Mouse (Mus musculus) CH12.LX (cell line): ENCODE results near the gene Robo3. TPM values are rescaled to one million over a fixed set of nuclear protein-coding genes. Genes with fewer than 3 reads are reported as not detected.

Experiments
- DNase-seq: peaks from one replicate; pipeline ENCODE4 v3.0.0-alpha.2; 2013; ENCODE audit errors: extremely low read depth
- H3K27ac ChIP-seq: 2 replicates; pipeline ENCODE4 v1.5.1; 2012; ENCODE audit warnings: low read depth, mild to moderate bottlenecking, control low read depth, moderate library complexity; ENCODE audit not compliant: insufficient read depth
- H3K27me3 ChIP-seq: replicated peaks from 2 replicates; pipeline ENCODE3; 2012; ENCODE audit warnings: inconsistent platforms
- H3K36me3 ChIP-seq, 2 experiments: replicated peaks in 1 of 2; 2 replicates each; pipeline versions ENCODE3 to v1.6.1; 2012; ENCODE audit warnings: inconsistent platforms in 1 of 2, low read length in 1 of 2, mild to moderate bottlenecking in 1 of 2, mixed read lengths in 1 of 2, moderate library complexity in 1 of 2; ENCODE audit not compliant: control insufficient read depth in 1 of 2, insufficient read depth in 1 of 2
- H3K4me1 ChIP-seq, 2 experiments: 2 replicates each; pipeline ENCODE4 v1.6.1; 2012; ENCODE audit warnings: inconsistent platforms in 1 of 2, moderate library complexity in 1 of 2; ENCODE audit not compliant: insufficient read depth in 2 of 2, control insufficient read depth in 1 of 2
- H3K4me2 ChIP-seq: 2 replicates; pipeline ENCODE4 v1.6.1; 2012; ENCODE audit warnings: low read depth, mild to moderate bottlenecking, control low read depth; ENCODE audit not compliant: poor library complexity, insufficient read depth, severe bottlenecking
- H3K4me3 ChIP-seq, 3 experiments: fragments of 150-350 bp in 1 of 3; sonication (generic) in 1 of 3; replicated peaks in 1 of 3; 2 replicates each; pipeline versions ENCODE3 to v1.5.1; 2011 to 2012; ENCODE audit warnings: low read depth in 2 of 3, low read length in 2 of 3, mild to moderate bottlenecking in 2 of 3, moderate library complexity in 2 of 3, control low read depth in 1 of 3, improper control_type of control experiment in 1 of 3, inconsistent platforms in 1 of 3, mixed read lengths in 1 of 3; ENCODE audit not compliant: poor library complexity in 1 of 3
- H3K79me2 ChIP-seq: replicated peaks from 2 replicates; pipeline ENCODE4 v1.6.1; 2012; ENCODE audit warnings: mild to moderate bottlenecking, moderate library complexity; ENCODE audit not compliant: control insufficient read depth, poor library complexity, insufficient read depth, severe bottlenecking; ENCODE audit errors: extremely low read depth
- H3K9ac ChIP-seq: 2 replicates; pipeline ENCODE4 v1.6.1; 2012; ENCODE audit warnings: low read depth, mild to moderate bottlenecking, control low read depth, moderate library complexity; ENCODE audit not compliant: insufficient read depth
- H3K9me3 ChIP-seq: replicated peaks from 2 replicates; pipeline ENCODE3; 2012; ENCODE audit warnings: low read length, inconsistent platforms, mixed read lengths
- CHD1 ChIP-seq: IDR thresholded peaks from 2 replicates; pipeline ENCODE4 v1.6.1; 2012; ENCODE audit warnings: low read depth, low read length, improper control_type of control experiment, inconsistent platforms
- CHD2 ChIP-seq: IDR thresholded peaks from 2 replicates; pipeline ENCODE4 v1.6.1; 2011; ENCODE audit warnings: low read length, improper control_type of control experiment
- E2F4 ChIP-seq: IDR thresholded peaks from 2 replicates; pipeline ENCODE4 v1.6.1; 2011; ENCODE audit warnings: low read depth, low read length, improper control_type of control experiment; ENCODE audit not compliant: insufficient replicate concordance
- ETS1 ChIP-seq: conservative IDR thresholded peaks from 2 replicates; pipeline ENCODE4 v1.6.1; 2012; ENCODE audit warnings: low read depth, mild to moderate bottlenecking, inconsistent platforms, low read length, improper control_type of control experiment, moderate library complexity
- HCFC1 ChIP-seq: IDR thresholded peaks from 2 replicates; pipeline ENCODE4 v1.6.1; 2012; ENCODE audit warnings: low read depth, mild to moderate bottlenecking, inconsistent platforms, low read length, improper control_type of control experiment
- JUN ChIP-seq: IDR thresholded peaks from 2 replicates; pipeline ENCODE4 v1.6.1; 2011; ENCODE audit warnings: low read depth, mild to moderate bottlenecking, low read length, improper control_type of control experiment, moderate library complexity; ENCODE audit not compliant: insufficient read depth
- MAFK ChIP-seq: IDR thresholded peaks from 2 replicates; pipeline ENCODE4 v1.6.1; 2011; ENCODE audit warnings: low read length, improper control_type of control experiment; ENCODE audit not compliant: insufficient replicate concordance
- MAZ ChIP-seq: IDR thresholded peaks from 2 replicates; pipeline ENCODE4 v1.6.1; 2012; ENCODE audit warnings: low read depth, mild to moderate bottlenecking, inconsistent platforms, low read length, improper control_type of control experiment, moderate library complexity
- MEF2A ChIP-seq: IDR thresholded peaks from 2 replicates; pipeline ENCODE4 v1.6.1; 2014; ENCODE audit warnings: low read depth, mild to moderate bottlenecking, inconsistent platforms, low read length, improper control_type of control experiment, borderline replicate concordance
- MXI1 ChIP-seq: IDR thresholded peaks from 2 replicates; pipeline ENCODE4 v1.6.1; 2011; ENCODE audit warnings: mild to moderate bottlenecking, low read depth, low read length, improper control_type of control experiment
- NELFE ChIP-seq: IDR thresholded peaks from 2 replicates; pipeline ENCODE4 v1.6.1; 2011; ENCODE audit warnings: low read depth, low read length, improper control_type of control experiment
- NRF1 ChIP-seq: IDR thresholded peaks from 2 replicates; pipeline ENCODE4 v1.6.1; 2014; ENCODE audit warnings: low read depth, mild to moderate bottlenecking, inconsistent platforms, low read length, improper control_type of control experiment, moderate library complexity
- POLR2AphosphoS2 ChIP-seq: IDR thresholded peaks from 2 replicates; pipeline ENCODE4 v1.6.1; 2011; ENCODE audit warnings: low read depth, low read length, improper control_type of control experiment
- RCOR1 ChIP-seq: conservative IDR thresholded peaks from 2 replicates; pipeline ENCODE4 v1.6.1; 2012; ENCODE audit warnings: low read depth, mild to moderate bottlenecking, inconsistent platforms, low read length, improper control_type of control experiment
- SMC3 ChIP-seq: IDR thresholded peaks from 2 replicates; pipeline ENCODE4 v1.6.1; 2011; ENCODE audit warnings: low read depth, low read length, improper control_type of control experiment
- TBP ChIP-seq: conservative IDR thresholded peaks from 2 replicates; pipeline ENCODE4 v1.6.1; 2011; ENCODE audit warnings: low read depth, low read length, improper control_type of control experiment
- TCF12 ChIP-seq: IDR thresholded peaks from 2 replicates; pipeline ENCODE4 v1.6.1; 2014; ENCODE audit warnings: low read depth, mild to moderate bottlenecking, inconsistent platforms, low read length, improper control_type of control experiment
- USF2 ChIP-seq: conservative IDR thresholded peaks from 2 replicates; pipeline ENCODE4 v1.6.1; 2011; ENCODE audit warnings: low read depth, low read length, improper control_type of control experiment
- ZC3H11A ChIP-seq: IDR thresholded peaks from 2 replicates; pipeline ENCODE4 v1.6.1; 2012; ENCODE audit warnings: low read depth, mild to moderate bottlenecking, inconsistent platforms, low read length, improper control_type of control experiment
- ZKSCAN1 ChIP-seq: IDR thresholded peaks from 2 replicates; pipeline ENCODE4 v1.6.1; 2012; ENCODE audit warnings: low read depth, inconsistent platforms, low read length, improper control_type of control experiment, borderline replicate concordance
- dilution Hi-C: fragments of 300-500 bp; cut with MboI; formaldehyde crosslinking; loops from 2 replicates; pipeline ENCODE4 v1.14.3; 2020; ENCODE audit warnings: low sequenced_read_pairs; ENCODE audit not compliant: extremely low pct_unique_long_range_greater_than_20kb, extremely low pct_ligation_motif_present
- in situ Hi-C: fragments of 300-500 bp; cut with MboI; formaldehyde crosslinking; loops from 3 replicates; pipeline ENCODE4 v1.14.3; 2019; ENCODE audit warnings: low sequenced_read_pairs, low pct_ligation_motif_present, low pct_unique_long_range_greater_than_20kb, mixed read lengths
- polyA plus RNA-seq: library from polyadenylated mRNA; unstranded; fragments of >175 nt; gene quantifications from 2 replicates; pipeline ENCODE4 v1.2.1, GENCODE M21; 2012; ENCODE audit warnings: low read depth; ENCODE audit not compliant: insufficient read length
- total RNA-seq, 2 experiments: library from RNA; depleted of rRNA; stranded (reverse); fragments of 300-350 nt in 1 of 2; fragments of >200 nt in 1 of 2; gene quantifications; 2 replicates each; pipeline ENCODE4 v1.2.3; 2012 to 2014

The Robo3 gene
- total and polyA plus RNA-seq, 3 experiments: 0.41 to 0.76 (median 0.59) TPM

DNA sequence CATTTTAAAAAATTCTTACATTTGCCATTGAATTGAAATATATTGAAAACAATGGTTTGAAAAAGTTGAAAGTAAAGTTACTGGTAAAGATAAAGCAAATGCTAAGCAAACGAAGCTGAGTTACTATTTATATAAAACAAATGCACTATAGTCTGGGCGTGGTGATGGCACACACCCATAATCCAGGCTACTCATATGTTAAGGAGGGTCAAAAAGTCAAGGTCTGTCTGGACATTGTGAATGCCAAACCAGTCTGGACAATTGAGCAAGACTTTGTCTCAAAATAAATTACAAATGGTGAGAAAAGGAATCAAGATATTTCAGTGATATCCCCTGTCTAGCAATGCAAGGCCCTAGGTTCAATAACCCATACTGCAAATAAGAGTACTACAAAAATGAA, 42.2 kb downstream of the Robo3 start:
- Histone ChIP-seq H3K27ac (no peak overlapping the region), H3K9me3 (no peaks in the 10 kb centered on the region), H3K4me3 (no peak overlapping the region), H3K27me3 (no peaks in the 10 kb centered on the region), H3K36me3 (no peaks in the 10 kb centered on the region), H3K79me2 (no peaks in the 10 kb centered on the region), H3K4me2 (no peak overlapping the region), H3K4me1 (no peaks in the 10 kb centered on the region), H3K9ac (no peak overlapping the region)
- no peak for DNase-seq
- no peak for TF ChIP-seq SMC3
- dilution Hi-C loops (no loop called here), in situ Hi-C loops (no loop called here)

DNA sequence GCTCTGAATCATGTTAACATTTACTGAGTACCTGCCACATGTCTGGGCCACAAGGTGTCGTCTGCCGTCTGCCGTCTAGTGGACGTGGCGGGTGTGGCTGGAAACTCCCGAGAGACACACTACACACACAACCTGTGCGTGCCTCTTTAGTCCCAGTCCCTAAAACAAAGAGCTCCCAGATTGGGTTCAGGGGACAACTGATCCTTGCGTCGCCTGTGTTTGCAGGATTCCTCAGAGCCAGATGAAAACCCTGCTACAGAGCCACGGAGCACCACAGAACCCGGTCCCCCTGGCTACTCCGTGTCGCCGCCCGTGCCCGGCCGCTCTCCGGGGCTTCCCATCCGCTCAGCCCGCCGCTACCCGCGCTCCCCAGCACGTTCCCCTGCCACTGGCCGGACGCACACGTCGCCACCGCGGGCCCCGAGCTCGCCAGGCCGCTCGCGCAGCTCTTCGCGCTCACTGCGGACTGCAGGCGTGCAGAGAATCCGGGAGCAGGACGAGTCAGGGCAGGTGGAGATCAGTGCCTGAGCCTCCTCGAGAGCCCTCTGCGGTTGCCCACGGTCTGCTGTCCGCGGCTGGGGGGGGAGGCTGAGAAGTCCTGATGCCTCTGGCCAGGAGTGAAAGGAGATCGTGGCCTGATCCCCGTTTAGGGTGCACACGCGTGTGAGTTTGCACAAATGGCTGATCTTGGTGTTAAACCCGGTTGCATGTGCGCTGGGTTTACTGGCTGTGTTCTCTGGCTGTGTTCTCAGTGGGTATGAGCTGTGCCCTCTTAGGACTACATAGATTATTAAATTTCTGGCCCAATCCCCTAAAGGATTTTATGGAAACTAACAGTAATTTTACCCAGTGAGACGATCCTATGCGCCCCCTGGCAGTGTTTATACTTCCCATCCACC, 48.5 kb downstream of the Robo3 start:
- Histone ChIP-seq H3K27ac (no peak overlapping the region), H3K9ac (no peak overlapping the region), H3K27me3 (no peaks in the 10 kb centered on the region), H3K4me1 (peaks cover 2 to 4% of the 10 kb centered on the region in 2 experiments; a peak in 2 of 4 replicates), H3K79me2 (no peaks in the 10 kb centered on the region), H3K36me3 (no peaks in the 10 kb centered on the region), H3K4me3 (no peak overlapping the region), H3K9me3 (no peaks in the 10 kb centered on the region), H3K4me2 (no peak overlapping the region)
- DNase-seq: no peak
- dilution Hi-C loops (no loop called here), in situ Hi-C loops (no loop called here)
- no peak for TF ChIP-seq MAZ
- no peak for TF ChIP-seq CHD2
- TF ChIP-seq CHD1: no peak
- TF ChIP-seq NRF1: no peak
- no peak for TF ChIP-seq TBP
- TF ChIP-seq RCOR1: no peak
- no peak for TF ChIP-seq E2F4
- TF ChIP-seq MAFK: no peak
- TF ChIP-seq TCF12: no peak
- TF ChIP-seq ETS1: no peak
- TF ChIP-seq NELFE: no peak
- no peak for TF ChIP-seq USF2
- no peak for TF ChIP-seq SMC3
- no peak for TF ChIP-seq MXI1
- TF ChIP-seq ZKSCAN1: no peak
- TF ChIP-seq HCFC1: no peak
- no peak for TF ChIP-seq JUN
- TF ChIP-seq MEF2A: no peak
- TF ChIP-seq ZC3H11A: no peak
- no peak for TF ChIP-seq POLR2AphosphoS2
